Mouse (Mus musculus) intestine, embryonic 14.5 days (tissue): ENCODE data around the gene Dnase1l2. TPM values are rescaled to one million over a fixed set of nuclear protein-coding genes. Genes with fewer than 3 reads are reported as not detected.
A peak's percentile ranks its signal among the peaks of the same experiment; 100 is the strongest.

Experiments
- ATAC-seq: fragments of 200-750 bp; cut with Nextera tagmentation; replicated peaks from 2 replicates; pipeline ENCODE4 v1.8.0; 2017; ENCODE audit warnings: low read depth, moderate number of reproducible peaks, moderate TSS enrichment, moderate library complexity; ENCODE audit not compliant: low FRiP score, low TSS enrichment
- DNase-seq: peaks from one replicate; pipeline ENCODE4 v3.0.0-alpha.2; 2018; ENCODE audit warnings: low spot score
- H3K27ac ChIP-seq: fragments of 300-500 bp; sonication (generic); 2 replicates; pipeline ENCODE4 v1.5.1; 2014; ENCODE audit warnings: low read depth, mild to moderate bottlenecking, control low read depth
- H3K27me3 ChIP-seq: fragments of 300-500 bp; sonication (generic); replicated peaks from 2 replicates; pipeline ENCODE4 v1.6.1; 2014; ENCODE audit warnings: low read length, control low read depth; ENCODE audit not compliant: control insufficient read depth, insufficient read depth
- H3K36me3 ChIP-seq: fragments of 300-500 bp; sonication (generic); 2 replicates; pipeline ENCODE4 v1.6.1; 2014; ENCODE audit warnings: low read length, control low read depth; ENCODE audit not compliant: control insufficient read depth, insufficient read depth
- H3K4me1 ChIP-seq: fragments of 300-500 bp; sonication (generic); replicated peaks from 2 replicates; pipeline ENCODE4 v1.6.1; 2014; ENCODE audit warnings: low read length, control low read depth, mixed read lengths; ENCODE audit not compliant: control insufficient read depth, insufficient read depth
- H3K4me2 ChIP-seq: fragments of 300-500 bp; sonication (generic); 2 replicates; pipeline ENCODE4 v1.6.1; 2014; ENCODE audit warnings: low read length
- H3K4me3 ChIP-seq: fragments of 300-500 bp; sonication (generic); 2 replicates; pipeline ENCODE4 v1.5.1; 2014; ENCODE audit warnings: low read depth, low read length, control low read depth, mixed read lengths
- H3K9ac ChIP-seq: fragments of 300-500 bp; sonication (generic); 2 replicates; pipeline ENCODE4 v1.6.1; 2014; ENCODE audit warnings: mild to moderate bottlenecking, low read length
- H3K9me3 ChIP-seq: fragments of 300-500 bp; sonication (generic); 2 replicates; pipeline ENCODE4 v1.6.1; 2016; ENCODE audit warnings: low read length, control low read depth; ENCODE audit not compliant: control insufficient read depth
- WGBS: fragments of 180-500 bp; shearing (Covaris S2); extraction: QIAGEN DNeasy Blood & Tissue Kit; methylation state at CpG from one replicate; pipeline ENCODE4 v1.1.7; 2014; 5-methylcytosine and 5-hydroxymethylcytosine counted together
- polyA plus RNA-seq: library from polyadenylated mRNA; unstranded; fragments of >200 nt; fragmentation: Nextera tagmentation; extraction: Ambion mirVana; gene quantifications from 2 replicates; pipeline ENCODE4 v1.2.1, GENCODE M21; 2014

The Dnase1l2 gene
- polyA plus RNA-seq, 1 experiment from 2014 or later: 2.4 TPM

DNA sequence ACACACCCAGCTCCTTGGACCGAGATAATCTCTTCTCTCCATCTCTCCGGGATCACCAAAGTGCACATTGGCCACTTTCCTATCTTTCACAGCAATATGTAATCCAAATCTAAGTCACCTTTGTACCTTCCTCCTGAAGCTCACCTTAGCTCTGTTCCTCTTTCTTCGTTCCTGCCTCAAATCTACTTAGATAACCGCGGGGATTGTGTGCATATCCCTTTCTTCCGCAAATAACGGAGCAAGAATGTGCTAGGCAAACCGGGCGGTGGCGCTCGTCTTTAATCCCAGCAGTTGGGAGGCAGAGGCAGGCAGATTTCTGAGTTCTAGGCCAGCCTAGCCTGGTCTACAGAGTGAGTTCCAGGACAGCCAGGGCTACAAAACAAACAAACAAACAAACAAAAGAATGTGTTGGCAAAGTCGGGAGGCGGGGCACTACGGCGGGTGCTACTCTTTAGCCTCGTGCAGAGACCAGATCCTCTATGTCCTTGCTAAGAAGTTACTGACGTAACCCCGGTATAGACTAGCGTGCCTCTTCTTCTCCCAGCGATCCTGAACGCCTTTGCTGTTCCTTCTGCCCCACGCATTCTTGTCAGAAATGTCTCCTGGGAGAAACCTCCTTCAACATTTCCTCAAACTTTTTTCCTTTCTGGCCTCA is 29.2 kb downstream of the Dnase1l2 start:
- Histone ChIP-seq H3K4me3 (peak overlapping the region; percentile 94), H3K9me3 (no peaks in the 10 kb centered on the region), H3K4me1 (peaks cover 16% of the 10 kb centered on the region), H3K4me2 (peak overlapping the region; percentile 72), H3K27ac (peak overlapping the region; percentile 92), H3K9ac (peak overlapping the region; percentile 72), H3K36me3 (peaks cover 56% of the 10 kb centered on the region), H3K27me3 (no peaks in the 10 kb centered on the region)
- WGBS: 29% methylated on average over 22 of the region's 22 CpGs
- DNase-seq: peak; percentile 66
- peak; percentile 43 for ATAC-seq

DNA sequence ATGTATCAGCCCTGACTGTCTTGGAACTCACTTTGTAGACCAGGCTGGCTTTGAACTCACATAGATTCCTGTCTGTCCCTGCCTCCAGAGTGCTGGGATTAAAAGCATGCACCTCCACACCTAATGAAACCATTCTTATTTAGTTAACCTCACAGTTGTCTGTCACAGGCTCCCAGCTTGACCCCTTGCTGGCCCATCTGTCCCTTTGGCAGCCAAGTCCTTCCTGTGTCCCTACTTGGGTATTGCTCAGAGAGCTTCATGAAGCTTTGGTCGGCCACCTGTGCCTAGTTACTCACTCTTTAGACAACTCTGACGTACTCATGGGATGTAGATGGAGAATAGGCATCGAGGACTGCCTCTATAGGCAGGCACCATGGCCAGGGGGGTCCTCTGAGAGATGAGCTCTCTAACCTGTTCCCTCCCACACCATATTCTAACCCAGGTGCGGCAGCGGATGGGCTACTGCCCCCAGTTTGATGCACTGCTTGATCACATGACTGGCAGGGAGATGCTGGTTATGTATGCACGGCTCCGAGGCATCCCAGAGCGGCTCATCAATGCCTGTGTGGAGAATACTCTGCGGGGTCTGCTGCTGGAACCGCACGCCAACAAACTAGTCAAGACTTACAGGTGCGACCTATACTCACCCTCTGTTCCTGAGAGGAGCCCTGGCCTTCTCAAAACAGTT is 35.6 kb downstream of the Dnase1l2 start:
- WGBS: 87% methylated on average over 12 of the region's 12 CpGs
- peaks cover 46% of the 10 kb centered on the region for H3K36me3 ChIP-seq

DNA sequence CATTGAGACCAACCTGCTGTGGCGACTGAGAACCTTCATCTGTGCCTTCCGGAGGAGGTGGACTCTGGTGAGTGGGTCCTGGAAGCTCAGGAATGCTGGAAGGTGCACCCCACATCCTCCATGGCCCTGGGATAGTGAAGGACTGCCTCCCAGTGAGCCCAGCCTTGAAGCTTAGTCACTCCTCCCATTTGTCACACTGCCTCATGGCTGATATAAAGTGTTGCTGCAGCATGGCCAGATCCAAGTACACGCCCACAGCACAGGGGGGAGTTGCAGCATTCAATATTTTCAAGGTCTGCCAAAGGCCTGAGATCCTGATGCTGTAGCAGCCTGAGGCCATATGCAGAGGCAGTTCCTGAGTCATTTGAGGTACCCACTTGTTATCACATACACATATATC is 40.5 kb downstream of the Dnase1l2 start:
- H3K4me3 ChIP-seq: no peak overlapping the region
- ATAC-seq: 0 out of 2 replicates have a peak, but pooled peaks have one; percentile 32
- no peaks in the 10 kb centered on the region for H3K27me3 ChIP-seq
- DNase-seq: no peak
- WGBS: 75% methylated on average over 3 of the region's 3 CpGs
- H3K4me2 ChIP-seq: no peak overlapping the region
- H3K9me3 ChIP-seq: no peaks in the 10 kb centered on the region
- H3K9ac ChIP-seq: no peak overlapping the region
- no peak overlapping the region for H3K27ac ChIP-seq
- H3K36me3 ChIP-seq: peaks cover 16% of the 10 kb centered on the region
- H3K4me1 ChIP-seq: no peaks in the 10 kb centered on the region

More for the DNA sequence above, 35.6 kb downstream of the Dnase1l2 start:
- H3K4me3 ChIP-seq: no peak overlapping the region
- H3K27ac ChIP-seq: no peak overlapping the region
- H3K27me3 ChIP-seq: no peaks in the 10 kb centered on the region
- H3K9me3 ChIP-seq: no peaks in the 10 kb centered on the region
- no peak overlapping the region for H3K9ac ChIP-seq
- ATAC-seq: no peak
- no peaks in the 10 kb centered on the region for H3K4me1 ChIP-seq
- no peak for DNase-seq
- no peak overlapping the region for H3K4me2 ChIP-seq

DNA sequence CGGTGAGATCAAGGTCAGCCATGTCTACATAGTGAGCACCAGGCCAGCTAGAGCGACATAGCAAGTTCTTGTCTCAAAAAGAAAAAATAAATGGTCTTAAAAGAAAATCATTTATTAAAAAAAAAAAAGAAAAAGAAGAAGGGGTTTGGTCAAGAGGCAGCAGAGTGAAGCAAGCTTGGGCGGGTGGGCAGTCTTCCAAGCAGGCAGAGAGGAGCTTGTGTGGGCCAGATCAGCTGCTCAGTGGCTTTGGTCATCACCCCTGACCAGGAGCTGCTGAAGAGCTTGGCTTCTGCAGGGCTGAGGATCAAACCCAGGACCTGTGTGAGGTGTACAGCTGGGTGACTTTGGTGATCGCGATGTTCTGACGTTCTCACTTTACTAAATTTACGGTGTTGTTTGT is 48.4 kb downstream of the Dnase1l2 start:
- DNase-seq: no peak
- 82% methylated on average over 7 of the region's 7 CpGs for WGBS
- no peak for ATAC-seq
- no peak overlapping the region for H3K4me3 ChIP-seq
- no peak overlapping the region for H3K9ac ChIP-seq
- H3K9me3 ChIP-seq: no peaks in the 10 kb centered on the region
- no peaks in the 10 kb centered on the region for H3K36me3 ChIP-seq
- H3K4me1 ChIP-seq: no peaks in the 10 kb centered on the region
- H3K4me2 ChIP-seq: no peak overlapping the region
- H3K27ac ChIP-seq: no peak overlapping the region
- H3K27me3 ChIP-seq: no peaks in the 10 kb centered on the region

DNA sequence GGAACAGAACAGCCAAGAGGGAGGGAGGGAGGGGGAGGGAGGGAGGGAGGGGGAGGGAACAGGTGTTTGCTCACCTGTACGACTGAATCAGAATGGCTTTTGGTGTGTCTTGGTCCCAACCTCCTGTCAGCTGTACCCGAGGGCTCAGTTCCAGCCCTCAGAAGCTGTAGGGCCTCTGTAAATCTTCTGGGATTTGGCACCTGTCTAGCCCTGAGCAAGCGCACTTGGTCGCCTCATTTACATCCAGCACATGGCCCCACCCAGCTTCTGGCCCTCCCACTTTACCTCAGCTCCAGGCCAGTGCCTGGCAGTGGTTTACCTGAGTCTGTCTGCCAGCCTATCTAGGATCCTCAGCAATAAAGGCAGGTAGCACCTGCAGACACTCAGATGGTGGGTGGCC is 49.4 kb downstream of the Dnase1l2 start:
- Histone ChIP-seq H3K4me1 (no peaks in the 10 kb centered on the region), H3K36me3 (no peaks in the 10 kb centered on the region), H3K27me3 (no peaks in the 10 kb centered on the region), H3K27ac (no peak overlapping the region), H3K4me2 (no peak overlapping the region), H3K9ac (no peak overlapping the region), H3K4me3 (no peak overlapping the region), H3K9me3 (no peaks in the 10 kb centered on the region)
- DNase-seq (peak; percentile 54), ATAC-seq (peak; percentile 67; the same call in 1 of the 2 replicates)
- WGBS: 22% methylated on average over 3 of the region's 4 CpGs

DNA sequence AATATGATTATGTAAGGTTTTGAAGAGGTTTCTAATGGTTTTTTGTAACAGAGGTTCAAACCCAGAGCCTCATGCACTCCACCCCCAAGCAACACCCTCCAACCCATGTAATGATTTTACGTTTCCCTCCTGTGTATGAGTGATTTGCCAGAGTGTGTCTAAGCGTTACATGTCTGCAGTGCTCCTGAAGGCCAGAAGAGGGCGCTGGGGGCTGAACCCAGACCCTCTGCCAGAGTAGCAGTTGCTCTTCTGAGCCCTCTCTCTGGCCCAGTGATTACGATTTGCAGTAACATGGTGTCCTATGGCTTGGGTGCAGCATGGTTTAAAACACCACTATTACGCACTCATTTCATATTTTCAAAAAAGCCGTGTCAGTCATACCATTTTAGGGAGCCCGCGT is 51.8 kb downstream of the Dnase1l2 start:
- Histone ChIP-seq H3K36me3 (0 out of 2 replicates have a peak, but pooled peaks cover 4% of the 10 kb centered on the region), H3K9ac (no peak overlapping the region), H3K9me3 (no peaks in the 10 kb centered on the region), H3K27me3 (no peaks in the 10 kb centered on the region), H3K4me3 (no peak overlapping the region), H3K27ac (no peak overlapping the region), H3K4me1 (no peaks in the 10 kb centered on the region), H3K4me2 (no peak overlapping the region)
- DNase-seq: no peak
- WGBS: 68% methylated on average over 8 of the region's 8 CpGs
- ATAC-seq: no peak

Other genes starting within 250 kb of the Dnase1l2 start
- gene Tbc1d24, start 237.5 kb downstream of the Dnase1l2 start, polyA plus RNA-seq: 4.8 and 5.8 TPM in 2 replicates
- gene Ntn3, start 233.6 kb downstream of the Dnase1l2 start, polyA plus RNA-seq: 7.8 and 8.7 TPM in 2 replicates
- 13.5 and 14.4 TPM in 2 replicates for gene Tedc2, start 222.3 kb downstream of the Dnase1l2 start, polyA plus RNA-seq
- 59.8 and 65.5 TPM in 2 replicates for gene Ccnf, start 191.6 kb downstream of the Dnase1l2 start, polyA plus RNA-seq
- not detected in 2 replicates for gene Abca17, start 92.0 kb downstream of the Dnase1l2 start, polyA plus RNA-seq
- gene Abca3, start 91.2 kb downstream of the Dnase1l2 start, polyA plus RNA-seq: 12.8 and 15.5 TPM in 2 replicates
- 267 and 292 TPM in 2 replicates for gene Rnps1, start 28.5 kb downstream of the Dnase1l2 start, polyA plus RNA-seq
- 104 and 106 TPM in 2 replicates for gene Eci1, start 16.5 kb downstream of the Dnase1l2 start, polyA plus RNA-seq
- gene E4f1, start 27.2 kb upstream of the Dnase1l2 start, polyA plus RNA-seq: 23.2 and 23.8 TPM in 2 replicates
- 73.1 and 81.0 TPM in 2 replicates for gene Pgp, start 27.3 kb upstream of the Dnase1l2 start, polyA plus RNA-seq
- gene Bricd5, start 30.8 kb upstream of the Dnase1l2 start, polyA plus RNA-seq: 0.50 and 0.53 TPM in 2 replicates
- 32.3 and 32.7 TPM in 2 replicates for gene Mlst8, start 36.0 kb upstream of the Dnase1l2 start, polyA plus RNA-seq
- gene Caskin1, start 45.5 kb upstream of the Dnase1l2 start, polyA plus RNA-seq: 2.1 and 2.8 TPM in 2 replicates
- gene Traf7, start 84.8 kb upstream of the Dnase1l2 start, polyA plus RNA-seq: 97.3 and 104 TPM in 2 replicates
- gene Rab26, start 91.1 kb upstream of the Dnase1l2 start, polyA plus RNA-seq: 2.6 and 5.7 TPM in 2 replicates
- gene Pkd1, start 106.7 kb upstream of the Dnase1l2 start, polyA plus RNA-seq: 26.8 and 28.4 TPM in 2 replicates
- 55.8 and 59.3 TPM in 2 replicates for gene Tsc2, start 189.5 kb upstream of the Dnase1l2 start, polyA plus RNA-seq
- 18.6 and 22.9 TPM in 2 replicates for gene Nthl1, start 189.6 kb upstream of the Dnase1l2 start, polyA plus RNA-seq
- 51.7 and 58.2 TPM in 2 replicates for gene Slc9a3r2, start 207.2 kb upstream of the Dnase1l2 start, polyA plus RNA-seq
- not detected in 2 replicates for gene Npw, start 215.4 kb upstream of the Dnase1l2 start, polyA plus RNA-seq
- gene Zfp598, start 226.6 kb upstream of the Dnase1l2 start, polyA plus RNA-seq: 28.0 and 30.6 TPM in 2 replicates
- 7.5 and 7.7 TPM in 2 replicates for gene Syngr3, start 246.8 kb upstream of the Dnase1l2 start, polyA plus RNA-seq